Mouse (Mus musculus): Measurements from ENCODE around the gene Pkd1l3. TPM values are rescaled to one million over a fixed set of nuclear protein-coding genes. Genes with fewer than 3 reads are reported as not detected.

The Pkd1l3 gene
- 0.05 TPM in 2 replicates for polyA plus RNA-seq (2012; rRNA removed; ENCODE audit: low replicate concordance)

DNA sequence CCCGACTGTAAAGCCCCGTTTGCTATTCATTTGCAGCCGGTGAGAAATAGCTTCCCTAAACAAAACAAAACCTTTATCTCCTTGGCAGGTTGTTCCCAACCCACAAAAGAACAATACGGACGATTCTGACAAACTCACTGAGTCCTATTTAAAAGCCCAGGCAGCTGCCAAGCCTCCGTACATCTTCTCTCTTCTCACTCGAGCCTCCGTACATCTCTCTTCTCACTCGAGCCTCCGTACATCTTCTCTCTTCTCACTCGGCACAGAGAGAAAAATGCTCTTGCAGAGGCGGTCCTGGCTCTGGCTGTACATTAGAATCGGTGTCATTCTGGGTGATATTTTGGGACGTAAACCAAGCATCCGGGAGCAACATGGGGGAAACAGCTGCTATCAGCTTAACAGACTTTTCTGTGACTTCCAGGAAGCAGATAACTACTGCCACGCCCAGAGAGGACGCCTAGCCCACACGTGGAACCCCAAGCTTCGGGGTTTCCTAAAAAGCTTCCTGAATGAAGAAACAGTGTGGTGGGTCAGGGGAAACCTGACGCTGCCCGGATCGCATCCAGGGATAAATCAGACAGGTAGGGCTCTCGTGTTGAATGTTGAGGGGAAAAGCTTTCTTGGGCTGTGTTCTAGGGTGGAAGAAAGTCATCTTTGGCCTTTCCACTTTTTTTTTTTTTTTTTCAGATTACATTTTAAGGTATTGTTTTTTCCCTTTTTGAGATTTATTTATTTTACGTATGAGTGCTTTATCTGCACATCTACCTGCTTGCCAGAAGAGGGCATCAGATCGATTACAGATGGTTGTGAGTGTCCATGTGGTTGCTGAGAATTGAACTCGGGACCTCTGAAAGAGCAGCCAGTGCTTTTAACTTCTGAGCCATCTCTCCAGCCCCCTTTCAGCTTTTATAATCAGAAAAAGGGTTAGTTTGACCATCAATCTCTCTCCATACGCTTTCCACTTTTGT is at the start of gene Pkd1l3:
Pkd1l3 (plus strand) TSS at position 275 of the 968 bp plus-strand sequence.

DNA sequence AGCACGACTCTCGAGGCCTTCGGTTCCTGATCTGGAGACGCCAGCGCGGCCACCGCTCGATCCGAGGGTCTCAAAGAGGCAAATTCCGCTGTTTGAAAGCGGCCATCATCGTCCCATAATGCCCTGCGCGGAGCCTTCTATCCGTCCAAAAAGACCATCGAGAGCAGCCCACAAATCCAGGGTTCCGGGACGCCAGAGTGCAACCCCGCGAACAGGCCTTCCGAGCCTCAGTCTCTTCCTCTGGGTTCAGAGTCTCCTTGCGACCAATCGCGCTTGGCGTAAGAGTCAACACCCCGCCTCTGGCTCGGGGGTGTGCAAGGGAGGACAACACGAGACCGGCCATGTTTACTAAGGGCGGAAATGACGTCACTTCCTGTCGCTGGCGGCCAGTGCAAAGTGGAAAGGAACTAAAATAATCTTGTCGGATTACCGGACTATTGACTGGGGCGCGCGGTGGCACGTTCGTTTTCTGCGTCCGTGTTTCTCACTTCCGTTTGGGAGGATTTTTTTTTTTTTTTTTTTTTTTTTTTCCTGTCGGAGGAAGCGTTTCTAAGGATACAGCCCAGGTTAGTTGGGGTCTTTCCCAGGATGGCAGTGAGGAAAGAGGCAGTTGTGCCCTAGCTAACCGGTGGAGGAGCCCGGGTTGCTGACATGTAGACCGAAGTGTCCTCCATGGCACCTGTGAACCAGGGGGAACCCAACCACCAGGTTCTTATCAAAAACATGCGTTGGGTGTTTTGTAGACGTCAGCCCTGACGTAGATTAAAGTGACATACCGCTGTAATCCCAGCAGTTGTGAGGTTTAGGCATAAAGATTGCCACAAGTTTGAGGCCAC is 48.6 kb upstream of the Pkd1l3 start, which contains the start of the genes Dhx38 and Txnl4b:
Dhx38 (minus strand) TSS at position 364 of the 836 bp plus-strand sequence.
Txnl4b (plus strand) TSS at position 395 of the 836 bp plus-strand sequence.

DNA sequence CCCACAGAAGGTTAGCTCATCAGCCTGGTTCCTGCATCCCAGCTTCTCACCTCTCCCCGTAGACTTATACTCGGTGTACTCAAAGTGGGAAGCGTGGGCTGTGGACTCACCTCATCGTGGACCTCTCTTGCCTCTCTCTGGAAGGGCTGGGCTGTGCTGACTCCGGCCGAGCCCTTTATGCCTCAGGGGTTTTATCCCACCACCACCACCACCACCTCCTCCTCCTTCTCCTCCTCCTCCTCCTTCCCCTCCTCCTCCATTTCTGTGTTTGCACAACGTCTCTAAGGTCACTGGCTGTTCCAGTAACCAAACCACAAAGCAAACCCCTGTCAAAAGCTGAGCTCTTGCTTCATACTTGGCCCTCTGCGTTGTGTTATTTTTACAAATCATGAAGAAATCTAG is 35.4 kb upstream of the Pkd1l3 start, which contains the start of gene Hp:
Hp (minus strand) TSS at position 273 of the 402 bp plus-strand sequence.

DNA sequence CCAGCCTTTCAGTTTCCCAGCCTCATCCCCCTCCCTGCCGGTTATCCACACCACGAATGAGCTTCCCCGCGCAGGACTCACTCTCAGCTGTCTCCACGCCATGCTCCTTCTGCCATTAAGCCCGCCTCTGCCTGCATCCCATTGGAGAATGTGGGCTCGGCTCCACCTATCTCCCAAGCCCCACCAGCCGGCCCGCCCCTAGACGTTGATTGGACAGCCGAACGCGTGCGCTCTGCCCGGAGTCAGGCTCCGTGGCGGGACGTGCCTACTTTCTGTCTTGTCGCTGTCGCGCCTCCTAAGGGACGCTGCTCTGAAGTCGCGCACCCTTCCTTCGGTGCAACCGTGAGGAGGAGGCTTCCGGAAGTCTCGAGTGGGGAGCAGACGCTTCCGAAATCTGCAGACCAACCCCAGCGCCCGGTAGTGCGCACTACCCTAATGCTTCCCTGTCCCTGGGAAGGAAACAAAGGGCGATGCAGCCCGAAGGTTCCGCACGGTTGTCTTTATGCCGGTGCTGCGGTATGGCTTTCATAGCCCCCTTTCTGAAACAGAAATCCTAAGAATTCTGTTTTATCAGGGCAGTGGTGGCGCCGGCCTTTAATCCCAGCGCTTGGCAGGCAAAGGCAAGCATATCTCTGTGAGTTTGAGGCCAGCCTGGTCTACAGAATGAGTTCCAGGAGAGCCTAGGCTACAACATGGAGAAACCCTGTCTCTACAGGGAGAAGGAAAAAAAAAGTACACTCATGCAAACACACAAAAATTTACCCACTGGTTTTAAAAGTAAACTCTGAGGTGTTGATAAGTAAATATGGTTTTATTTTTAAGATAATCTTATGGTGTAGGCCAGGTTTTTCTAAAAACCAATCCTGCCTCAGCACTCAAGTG is 5.8 kb upstream of the Pkd1l3 start, which contains the start of gene Dhodh:
Dhodh (minus strand) TSS at position 403 of the 882 bp plus-strand sequence.

DNA sequence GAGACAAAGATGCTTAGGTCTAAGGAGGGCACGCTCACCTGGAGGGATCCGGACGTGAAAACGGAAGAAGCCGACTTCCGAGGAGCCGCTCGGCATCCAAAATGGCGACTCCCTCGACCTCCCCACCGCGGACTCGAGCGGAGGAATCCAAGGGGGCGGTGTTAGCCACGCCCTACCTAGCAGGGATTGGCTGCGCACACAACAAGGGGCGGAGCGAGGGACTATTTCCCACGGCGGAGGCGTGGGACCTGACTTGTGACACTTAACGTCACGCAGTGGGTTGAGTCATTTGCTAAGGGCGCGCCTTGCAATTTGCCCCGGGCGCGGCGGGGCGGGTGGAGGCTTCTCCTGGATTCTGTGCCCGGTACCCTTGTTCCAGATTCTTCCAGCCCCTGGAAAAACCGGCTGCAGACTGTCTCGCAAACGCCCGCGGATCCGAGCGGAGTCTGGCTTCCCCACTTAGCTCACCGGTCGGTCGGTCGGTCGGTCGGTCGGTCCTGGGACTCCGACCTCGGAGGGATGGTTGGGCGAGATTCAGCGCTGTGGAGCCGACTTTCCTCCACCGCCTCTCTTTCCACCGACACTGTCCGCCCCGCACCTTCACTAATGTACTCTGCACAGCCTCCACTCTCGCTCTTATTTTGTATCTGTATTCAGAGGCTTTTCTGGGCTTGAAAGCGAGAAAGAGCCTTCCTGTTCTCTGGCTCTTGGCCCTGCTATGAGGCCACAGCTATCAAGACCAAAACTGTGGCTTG is 79.0 kb downstream of the Pkd1l3 start, which contains the start of gene Ist1:
Ist1 (minus strand) TSS at position 115 of the 755 bp plus-strand sequence.

DNA sequence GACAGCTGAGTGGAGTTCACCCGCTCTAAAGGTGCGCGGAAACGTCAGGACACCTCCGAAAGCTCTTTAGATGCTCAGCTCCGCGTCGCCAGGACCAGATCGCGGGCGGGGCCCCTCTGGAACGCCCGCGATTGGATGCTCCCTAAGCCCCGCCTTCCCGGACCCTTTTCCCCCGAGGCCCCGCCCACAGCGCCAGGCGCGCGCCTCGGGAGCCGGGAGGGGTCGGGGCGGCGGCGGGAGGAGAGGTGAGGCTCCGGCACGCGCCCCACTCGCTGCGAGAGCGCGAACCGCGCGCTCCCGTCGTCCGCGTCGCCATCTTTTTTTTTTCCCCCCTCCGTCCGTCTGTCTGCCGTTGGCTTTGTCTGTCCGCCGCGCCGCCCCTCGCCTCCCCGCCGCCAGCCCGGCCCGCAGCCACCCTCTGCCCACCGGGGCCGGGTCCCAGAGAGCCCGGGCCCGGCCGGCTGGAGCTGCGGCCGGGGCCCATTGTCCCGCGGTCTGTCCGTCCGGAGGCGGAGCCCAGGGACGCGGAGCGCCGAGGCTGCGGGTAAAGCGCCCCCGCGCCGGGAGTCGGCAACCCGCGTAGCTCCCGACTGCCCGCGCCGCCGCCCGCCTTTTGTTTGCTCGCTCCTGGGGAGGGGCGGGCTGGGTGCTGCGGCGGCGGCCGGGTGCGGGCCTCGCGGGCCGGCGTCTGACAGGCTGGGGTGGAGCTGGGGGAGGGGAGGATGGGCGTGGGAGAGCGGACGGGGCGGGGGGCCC is 91.2 kb downstream of the Pkd1l3 start, which contains the start of gene Zfp821:
Zfp821 (plus strand) TSS at position 227 of the 756 bp plus-strand sequence.

Other genes with a start within 250 kb of the Pkd1l3 start
- gene Pmfbp1, start 120.5 kb upstream of the Pkd1l3 start, polyA plus RNA-seq (2012; rRNA removed; ENCODE audit: low replicate concordance): not detected in 2 replicates
- gene Dhx38, start 48.7 kb upstream of the Pkd1l3 start, polyA plus RNA-seq (2012; rRNA removed; ENCODE audit: low replicate concordance): 12.4 and 18.2 TPM in 2 replicates
- 2.4 and 3.2 TPM in 2 replicates for gene Txnl4b, start 48.6 kb upstream of the Pkd1l3 start, polyA plus RNA-seq (2012; rRNA removed; ENCODE audit: low replicate concordance)
- gene Hp, start 35.3 kb upstream of the Pkd1l3 start, polyA plus RNA-seq (2012; rRNA removed; ENCODE audit: low replicate concordance): 0.92 and 18.9 TPM in 2 replicates
- 9.6 and 17.6 TPM in 2 replicates for gene Dhodh, start 5.8 kb upstream of the Pkd1l3 start, polyA plus RNA-seq (2012; rRNA removed; ENCODE audit: low replicate concordance)
- 21.5 and 23.7 TPM in 2 replicates for gene Ist1, start 78.7 kb downstream of the Pkd1l3 start, polyA plus RNA-seq (2012; rRNA removed; ENCODE audit: low replicate concordance)
- 4.3 TPM in 2 replicates for gene Zfp821, start 91.0 kb downstream of the Pkd1l3 start, polyA plus RNA-seq (2012; rRNA removed; ENCODE audit: low replicate concordance)
- 2.5 and 3.5 TPM in 2 replicates for gene Atxn1l, start 123.2 kb downstream of the Pkd1l3 start, polyA plus RNA-seq (2012; rRNA removed; ENCODE audit: low replicate concordance)
- 10.0 and 11.0 TPM in 2 replicates for gene Ap1g1, start 164.0 kb downstream of the Pkd1l3 start, polyA plus RNA-seq (2012; rRNA removed; ENCODE audit: low replicate concordance)

Data from duodenum, adult 2 months (tissue).